Mouse (Mus musculus) brain, embryonic 14.5 days (tissue): ENCODE data around the gene Upb1.

Experiments
- CTCF ChIP-seq: fragments of 200-500 bp; IDR thresholded peaks from 2 replicates; pipeline ENCODE4 v1.5.1; 2012; ENCODE audit warnings: inconsistent platforms, mild to moderate bottlenecking, moderate library complexity, borderline replicate concordance; ENCODE audit not compliant: insufficient read depth, insufficient read length; ENCODE audit errors: extremely low read depth
- POLR2A ChIP-seq: fragments of 200-500 bp; IDR thresholded peaks from 2 replicates; pipeline ENCODE4 v1.6.1; 2012; ENCODE audit warnings: mild to moderate bottlenecking, inconsistent platforms, borderline replicate concordance; ENCODE audit not compliant: poor library complexity, insufficient read depth, insufficient read length, severe bottlenecking; ENCODE audit errors: extremely low read depth

DNA sequence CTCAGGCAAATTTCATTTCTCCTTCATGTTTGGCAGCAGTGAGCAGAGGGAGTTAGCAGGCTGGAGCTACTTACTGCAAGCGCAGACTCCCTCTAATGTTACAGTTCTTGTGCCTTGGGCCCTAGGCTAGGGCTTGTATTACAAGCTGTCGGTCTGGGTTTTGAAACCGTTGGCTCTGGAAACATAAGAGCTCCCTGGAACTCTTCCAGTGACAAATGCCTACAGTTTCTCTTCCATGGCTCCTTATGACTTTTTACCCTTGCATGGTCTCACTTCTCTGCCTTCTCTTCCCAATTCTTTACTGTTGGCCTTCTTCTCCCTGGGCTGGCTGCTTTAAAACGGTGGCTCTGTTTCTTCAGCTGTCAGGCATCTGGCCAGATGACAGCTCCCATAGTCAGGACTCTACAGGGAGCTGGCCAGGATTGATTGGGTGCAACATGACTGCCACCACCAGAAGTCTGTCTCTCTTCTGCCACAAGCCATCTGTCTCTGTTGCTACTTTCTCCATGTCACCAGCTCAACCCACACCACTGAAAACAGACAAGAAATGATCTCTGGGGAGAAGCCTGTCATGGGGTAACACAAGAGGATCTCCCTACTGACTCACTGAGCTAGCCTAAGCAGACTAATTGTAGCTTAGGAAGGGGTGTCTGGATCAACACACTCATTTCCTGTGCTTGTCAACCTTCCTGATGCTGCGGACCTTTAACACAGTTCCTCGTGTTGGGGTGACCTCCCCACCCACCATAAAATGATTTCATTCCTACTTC, 65.1 kb downstream of the Upb1 start:
- TF ChIP-seq CTCF: no peak
- no peak for TF ChIP-seq POLR2A
